Mouse (Mus musculus): ENCODE results near the gene Pcdh7.

DNA sequence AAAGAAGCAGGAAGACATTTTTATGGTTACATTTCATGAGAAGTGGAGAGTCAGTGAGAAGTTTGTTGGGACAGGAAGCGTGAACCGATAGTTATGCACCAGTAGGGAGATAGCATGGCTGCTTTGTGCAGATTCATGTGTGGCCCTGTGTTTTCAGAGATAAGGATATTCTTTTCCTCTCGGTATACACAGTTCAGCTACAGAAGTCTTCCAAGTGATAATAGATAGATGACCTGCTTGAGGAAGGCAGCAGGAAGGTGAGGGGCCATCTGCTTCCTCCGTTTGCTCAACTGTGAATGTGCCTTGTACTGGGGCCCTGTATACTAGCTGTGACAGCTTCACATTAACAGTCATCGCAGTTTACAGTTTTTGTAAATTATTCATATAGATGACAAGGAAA, 64.2 kb downstream of the Pcdh7 start:
- TF ChIP-seq POLR2A (IDR thresholded peaks at IDR 0.05; ENCODE audit: insufficient read depth, low read depth, low read length) (no peak), CTCF (IDR thresholded peaks at IDR 0.05; ENCODE audit: insufficient read depth, low read depth, low read length) (no peak)
